In genomic region chr10:5634336-5634735, GRCm38 (mm10) we compare ENCODE assay signal across 10 mouse cellular contexts. TPM values are rescaled to one million over a fixed set of nuclear protein-coding genes. Genes with fewer than 3 reads are reported as not detected.
DNase-seq lines count a peak whose midpoint lies in the region; ATAC-seq lines count a peak whose summit lies in the region.
"Had no signal": no experiment of that assay in that cellular context is flagged by ENCODE, and none has a peak within 500 bp of the region (broad histone marks: within the 10 kb centered on the region; RNA-seq: fewer than 3 reads in every experiment).

No protein-coding gene starts in this region.

- DNase-seq in kidney, adult 9 months, result peak; percentile 55
- DNase-seq in ZHBTc4 (ENCODE audit: low read depth, low spot score), result peak; percentile 34
- peak; percentile 24 to 53 for DNase-seq in cerebellum, postnatal 36 days
- peak; percentile 3 to 14 for DNase-seq in kidney, postnatal 4 days
- peak; percentile 5 for DNase-seq in mesoderm, embryonic 11.5 days (ENCODE audit: low read depth, low spot score)
- no peak for DNase-seq in testis, postnatal 14 days (ENCODE audit: low spot score)
- no peak for DNase-seq in c-Kit-positive CD71-positive TER-119-positive erythroid progenitor cells, embryonic 14.5 days (ENCODE audit: low spot score)

- H3K4me1 ChIP-seq in kidney, embryonic 14.5 days (ENCODE audit: control insufficient read depth, insufficient read depth, low read length), result no peaks in the 10 kb centered on the region
- H3K4me1 ChIP-seq: embryonic facial prominence, embryonic 13.5 days; limb, embryonic 15.5 days had no signal

- H3K27me3 ChIP-seq in kidney, embryonic 14.5 days (ENCODE audit: control insufficient read depth, insufficient read depth, low read length), result no peaks in the 10 kb centered on the region
- H3K27me3 ChIP-seq: embryonic facial prominence, embryonic 13.5 days; limb, embryonic 15.5 days had no signal

- H3K36me3 ChIP-seq in kidney, embryonic 14.5 days (ENCODE audit: control insufficient read depth, insufficient read depth, low read length), result no peaks in the 10 kb centered on the region
- H3K36me3 ChIP-seq: embryonic facial prominence, embryonic 13.5 days; limb, embryonic 15.5 days had no signal

- H3K27ac ChIP-seq in kidney, embryonic 14.5 days (ENCODE audit: low read depth, low read length), result no peak overlapping the region
- H3K27ac ChIP-seq: embryonic facial prominence, embryonic 13.5 days; limb, embryonic 15.5 days had no signal

- H3K4me3 ChIP-seq in kidney, embryonic 14.5 days (ENCODE audit: low read length), result no peak overlapping the region
- H3K4me3 ChIP-seq: embryonic facial prominence, embryonic 13.5 days; limb, embryonic 15.5 days had no signal

- H3K9me3 ChIP-seq in kidney, embryonic 14.5 days (ENCODE audit: control insufficient read depth, low read length), result no peaks in the 10 kb centered on the region
- H3K9me3 ChIP-seq: embryonic facial prominence, embryonic 13.5 days; limb, embryonic 15.5 days had no signal

- H3K9ac ChIP-seq in kidney, embryonic 14.5 days (ENCODE audit: low read depth, low read length), result no peak overlapping the region
- H3K9ac ChIP-seq: embryonic facial prominence, embryonic 13.5 days; limb, embryonic 15.5 days had no signal

- no peak overlapping the region for H3K4me2 ChIP-seq in kidney, embryonic 14.5 days (replicated peaks; ENCODE audit: low read depth, low read length)
- H3K4me2 ChIP-seq: embryonic facial prominence, embryonic 13.5 days; limb, embryonic 15.5 days had no signal

- ATAC-seq in kidney, embryonic 14.5 days (ENCODE audit: low FRiP score, low TSS enrichment), result no peak

- WGBS in kidney, embryonic 14.5 days, result 28% methylated on average over 1 of the region's 1 CpGs

RNA-seq across cellular contexts. Expression of gene Vip, which starts 4.7 kb away (rescaled TPM):
- 0.91 and 1.2 TPM in 2 replicates for polyA plus RNA-seq in kidney, embryonic 14.5 days (2014; fragmentation: Nextera tagmentation; extraction: Ambion mirVana)
- polyA plus RNA-seq: embryonic facial prominence, embryonic 13.5 days; limb, embryonic 15.5 days had no signal

RNA-seq across cellular contexts. Expression of gene Myct1, which starts 40.8 kb away (rescaled TPM):
- 6.1 and 6.6 TPM in 2 replicates for polyA plus RNA-seq in kidney, embryonic 14.5 days (2014; fragmentation: Nextera tagmentation; extraction: Ambion mirVana)

Comparison
In these comparisons a context has a peak if more than half of its experiments do, and no peak if none do; other contexts are left out.
1. DNase-seq: peak in kidney, adult 9 months (single experiment), ZHBTc4 (single experiment), cerebellum, postnatal 36 days (2 of 2), kidney, postnatal 4 days (2 of 2) and mesoderm, embryonic 11.5 days (single experiment); none in testis, postnatal 14 days (single experiment) and c-Kit-positive CD71-positive TER-119-positive erythroid progenitor cells, embryonic 14.5 days (single experiment).